Mouse (Mus musculus) retina, adult 2 months (tissue): ENCODE data around the gene Snx4.

Source experiments
- DNase-seq: peaks from one replicate; pipeline ENCODE4 v3.0.0-alpha.2; 2012; ENCODE audit warnings: low read depth, low spot score

Gene Snx4

DNA sequence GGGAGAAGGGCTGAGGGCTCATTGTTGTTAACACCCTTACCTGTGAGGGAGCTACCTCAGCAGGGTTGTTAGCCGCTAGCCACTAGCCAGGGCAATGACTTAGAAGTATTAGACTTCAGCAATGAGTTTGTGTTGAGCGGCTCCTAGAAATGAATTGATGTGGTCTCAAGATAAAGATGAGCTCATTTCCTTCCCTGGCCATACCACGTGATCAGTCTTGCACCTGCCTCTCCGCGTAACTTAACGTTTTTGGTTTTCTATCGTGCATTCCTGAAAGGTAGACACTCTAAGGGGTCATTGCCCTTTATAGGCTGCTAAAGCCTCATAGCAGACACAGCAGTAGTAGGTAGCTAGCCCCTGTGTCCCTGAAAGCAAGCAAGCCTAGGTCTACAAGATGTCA lies 92.4 kb downstream of the Snx4 start:
- no peak for DNase-seq

DNA sequence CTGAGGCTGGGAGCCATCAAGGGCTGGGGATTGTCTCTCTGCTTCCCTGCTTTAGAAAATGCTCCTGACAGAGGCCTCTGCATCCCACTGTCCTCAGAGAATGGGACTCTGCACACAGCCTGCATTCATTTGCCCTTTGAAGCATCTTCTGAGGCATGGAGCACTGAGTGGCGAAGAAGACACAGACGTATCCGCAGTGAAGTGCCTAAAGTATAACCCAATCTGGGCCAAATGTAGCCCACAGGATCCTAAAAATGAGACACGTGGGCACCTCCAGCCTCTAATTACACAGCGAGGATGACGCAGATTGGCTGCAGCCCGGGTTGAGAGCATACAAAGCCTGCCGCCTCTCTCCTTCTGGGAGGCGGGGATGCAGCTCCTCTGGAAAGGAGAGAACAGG lies 93.1 kb downstream of the Snx4 start:
- DNase-seq = no peak

DNA sequence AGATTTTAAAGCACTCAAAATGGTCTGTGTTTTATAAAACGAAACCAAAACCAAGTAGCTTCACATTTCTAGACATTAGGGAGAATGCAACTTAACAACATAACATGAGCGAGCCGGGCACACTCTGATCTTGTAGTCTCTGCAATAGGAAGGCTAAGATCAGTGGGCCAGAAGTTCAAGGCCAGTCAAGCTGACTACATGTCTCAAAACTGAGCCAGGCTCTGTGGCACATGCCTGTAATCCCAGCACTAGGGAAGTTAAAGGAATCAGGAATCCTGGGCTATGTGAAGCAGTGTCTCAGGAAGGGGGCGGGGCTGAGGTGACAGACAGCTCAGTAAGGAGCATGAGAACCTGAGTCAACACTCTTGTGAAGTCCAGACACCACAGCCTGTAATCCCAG lies 93.6 kb downstream of the Snx4 start:
- DNase-seq = no peak

DNA sequence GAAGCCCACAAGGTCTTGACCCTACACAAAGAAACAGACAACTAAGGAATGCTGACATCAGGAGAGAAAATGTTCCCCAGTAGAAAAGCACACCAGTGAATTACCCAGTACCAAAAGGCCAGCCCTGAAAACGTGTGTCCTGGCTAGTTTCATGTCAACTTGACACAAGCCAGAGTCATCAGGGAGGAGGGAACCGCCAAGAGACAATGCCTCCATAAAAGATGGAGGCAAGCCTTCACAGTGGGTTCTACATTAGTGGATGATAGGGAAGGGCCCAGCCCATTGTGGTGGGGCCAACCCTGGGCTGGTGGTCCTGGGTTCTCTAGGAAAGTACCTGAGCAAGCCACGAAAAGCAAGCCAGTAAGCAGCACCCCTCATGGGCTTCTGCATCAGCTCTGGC lies 95.1 kb downstream of the Snx4 start:
- DNase-seq = no peak

DNA sequence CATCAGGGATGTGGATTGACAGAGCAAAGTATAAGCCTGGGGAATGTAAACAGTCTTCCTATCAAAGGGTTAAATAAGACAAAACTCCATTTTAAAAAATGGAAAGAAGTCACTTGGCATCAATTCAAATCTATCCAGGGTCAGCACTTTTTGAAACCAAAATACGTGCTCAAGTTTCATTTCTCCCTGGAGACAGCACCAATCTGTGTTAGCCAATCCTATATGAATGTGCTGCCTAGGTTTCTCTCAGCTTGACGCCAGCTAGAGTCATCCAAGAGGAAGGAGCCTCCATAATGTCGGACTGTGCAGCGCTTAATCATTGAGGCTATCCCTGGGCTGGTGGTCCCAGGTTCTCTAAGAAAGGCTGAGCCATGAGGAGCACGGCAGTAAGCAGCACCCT lies 95.9 kb downstream of the Snx4 start:
- DNase-seq = no peak
